Mouse (Mus musculus) mesoderm, embryonic 11.5 days (tissue): ENCODE results near the gene Ankfy1.
"Not testable (repeated sequence)": the region's sequence is repeated elsewhere in the genome, so short reads cannot be mapped to it uniquely, and the experiment has no call there.

Experiments used
- DNase-seq: peaks from one replicate; pipeline ENCODE4 v3.0.0-alpha.2; 2012; ENCODE audit warnings: low read depth, low spot score

The Ankfy1 gene

GRCm38 (mm10) chr11:72689551-72690510, at the start of gene Ankfy1:
Ankfy1 (plus strand) TSS chr11:72690006.
- peak; percentile 97 for DNase-seq

- no peak for DNase-seq
These were observed 47.1 kb upstream of the Ankfy1 start for GRCm38 (mm10) chr11:72642730-72643129.

GRCm38 (mm10) chr11:72645386-72645785, 44.4 kb upstream of the Ankfy1 start:
- no peak for DNase-seq

GRCm38 (mm10) chr11:72650347-72650746, 39.5 kb upstream of the Ankfy1 start:
- DNase-seq = no peak

GRCm38 (mm10) chr11:72659918-72660317, 29.9 kb upstream of the Ankfy1 start:
- DNase-seq = no peak

- no peak for DNase-seq
These were observed 29.4 kb upstream of the Ankfy1 start for GRCm38 (mm10) chr11:72660359-72660758.

GRCm38 (mm10) chr11:72664641-72665040, 25.2 kb upstream of the Ankfy1 start:
- no peak for DNase-seq

- no peak for DNase-seq
These were observed 19.2 kb upstream of the Ankfy1 start for GRCm38 (mm10) chr11:72670634-72671033.

- no peak for DNase-seq
These were observed 18.4 kb upstream of the Ankfy1 start for GRCm38 (mm10) chr11:72671294-72671988.

- no peak for DNase-seq
These were observed 17.4 kb upstream of the Ankfy1 start for GRCm38 (mm10) chr11:72672438-72672837.

- DNase-seq = no peak
These were observed 14.5 kb upstream of the Ankfy1 start for GRCm38 (mm10) chr11:72675280-72675679.

GRCm38 (mm10) chr11:72680726-72681125, 9.1 kb upstream of the Ankfy1 start:
- no peak for DNase-seq

GRCm38 (mm10) chr11:72683402-72683801, 6.4 kb upstream of the Ankfy1 start:
- DNase-seq = no peak

GRCm38 (mm10) chr11:72686697-72687096, 3.1 kb upstream of the Ankfy1 start:
- no peak for DNase-seq

- no peak for DNase-seq
These were observed 1.6 kb upstream of the Ankfy1 start for GRCm38 (mm10) chr11:72688242-72688641.

GRCm38 (mm10) chr11:72689115-72689514, 691 bp upstream of the Ankfy1 start:
- DNase-seq = no peak

GRCm38 (mm10) chr11:72692353-72692752, 2.5 kb downstream of the Ankfy1 start:
- DNase-seq = no peak

- no peak for DNase-seq
These were observed 5.2 kb downstream of the Ankfy1 start for GRCm38 (mm10) chr11:72695025-72695424.

- DNase-seq = no peak
These were observed 6.7 kb downstream of the Ankfy1 start for GRCm38 (mm10) chr11:72696368-72696971.

- DNase-seq = no peak
These were observed 7.5 kb downstream of the Ankfy1 start for GRCm38 (mm10) chr11:72697323-72697722.

GRCm38 (mm10) chr11:72705111-72705510, 15.3 kb downstream of the Ankfy1 start:
- not testable (repeated sequence) for DNase-seq

GRCm38 (mm10) chr11:72712721-72713120, 22.9 kb downstream of the Ankfy1 start:
- no peak for DNase-seq
